In genomic region chr11:120307566-120308430, GRCm38 (mm10) we compare ENCODE assay signal across 8 mouse cellular contexts. TPM values are rescaled to one million over a fixed set of nuclear protein-coding genes. Genes with fewer than 3 reads are reported as not detected.
DNase-seq lines count a peak whose midpoint lies in the region; ATAC-seq and TF ChIP-seq lines count a peak whose summit lies in the region.

No protein-coding gene starts in this region.

- no peak overlapping the region for H3K27ac ChIP-seq in intestine, embryonic 15.5 days
- peak overlapping the region; percentile 8; the same call in 1 of the 2 replicates for H3K27ac ChIP-seq in midbrain, embryonic 11.5 days (ENCODE audit: low read depth, low read length)
- no peak overlapping the region for H3K27ac ChIP-seq in small intestine, adult 2 months (ENCODE audit: insufficient read depth, low read depth, low read length)

- no peaks in the 10 kb centered on the region for H3K27me3 ChIP-seq in intestine, embryonic 15.5 days (replicated peaks)
- H3K27me3 ChIP-seq in midbrain, embryonic 11.5 days (ENCODE audit: control insufficient read depth, insufficient read depth, low read length) = peaks cover 10% of the 10 kb centered on the region; the same call in 1 of the 2 replicates
- H3K27me3 ChIP-seq in small intestine, adult 2 months (ENCODE audit: control insufficient read depth, insufficient read depth, low read length) = peaks cover 2% of the 10 kb centered on the region; the same call in 1 of the 2 replicates

- 6% methylated on average over 19 of the region's 19 CpGs for WGBS in intestine, embryonic 15.5 days
- 7% methylated on average over 19 of the region's 19 CpGs for WGBS in midbrain, embryonic 11.5 days
- 6% methylated on average over 19 of the region's 19 CpGs for WGBS in small intestine, adult 2 months

- no peaks in the 10 kb centered on the region for H3K9me3 ChIP-seq in intestine, embryonic 15.5 days
- H3K9me3 ChIP-seq in midbrain, embryonic 11.5 days (ENCODE audit: control insufficient read depth, low read length) = no peaks in the 10 kb centered on the region

- H3K9ac ChIP-seq in intestine, embryonic 15.5 days = no peak overlapping the region
- no peak overlapping the region for H3K9ac ChIP-seq in midbrain, embryonic 11.5 days (ENCODE audit: low read length)

- H3K4me1 ChIP-seq in intestine, embryonic 15.5 days (replicated peaks) = peaks cover 49% of the 10 kb centered on the region
- H3K4me1 ChIP-seq in midbrain, embryonic 11.5 days (ENCODE audit: control insufficient read depth, insufficient read depth, low read length) = peaks cover 53% of the 10 kb centered on the region
- H3K4me1 ChIP-seq in small intestine, adult 2 months (ENCODE audit: control insufficient read depth, insufficient read depth, insufficient read length, low read length) = peaks cover 13% of the 10 kb centered on the region

- intact Hi-C loops in left cerebral cortex, postnatal 25 days (cut with DNase I) = loop anchor here (1.0 to 5.0 kb wide), 4 partner anchors 45 to 197 kb away; no protein-coding TSS in a partner anchor

- no peaks in the 10 kb centered on the region for H3K36me3 ChIP-seq in intestine, embryonic 15.5 days
- no peaks in the 10 kb centered on the region for H3K36me3 ChIP-seq in midbrain, embryonic 11.5 days (ENCODE audit: control insufficient read depth, insufficient read depth, low read length)
- no peaks in the 10 kb centered on the region for H3K36me3 ChIP-seq in small intestine, adult 2 months (ENCODE audit: control insufficient read depth, insufficient read depth, low read length)

- no peak for ATAC-seq in intestine, embryonic 15.5 days
- no peak for ATAC-seq in midbrain, embryonic 11.5 days (ENCODE audit: low FRiP score)
- no peak for ATAC-seq in erythroid progenitor cell, adult 5-6 weeks (replicated peaks; ENCODE audit: low FRiP score, poor library complexity, severe bottlenecking)

- peak; percentile 94 for TF ChIP-seq CTCF in small intestine, adult 2 months (IDR thresholded peaks at IDR 0.05; ENCODE audit: extremely low read depth, insufficient read length, insufficient replicate concordance, low read depth, low read length)

- DNase-seq in WW6 (ENCODE audit: low read depth, low spot score) = peak; percentile 84
- DNase-seq in cerebellum, postnatal 4 days (ENCODE audit: low spot score in 2 of 2) = peak; percentile 99
- peak; percentile 84 for DNase-seq in gastrocnemius, postnatal 25 days
- DNase-seq in left cerebral cortex, postnatal 25 days (ENCODE audit: low spot score in 2 of 2) = peak; percentile 96 to 97
- peak; percentile 100 for DNase-seq in midbrain, embryonic 11.5 days (ENCODE audit: low spot score, missing footprints)

- no peak for TF ChIP-seq POLR2A in small intestine, adult 2 months (IDR thresholded peaks at IDR 0.05; ENCODE audit: low read depth, low read length)

- peak overlapping the region; percentile 25; the same call in 1 of the 2 replicates for H3K4me2 ChIP-seq in intestine, embryonic 15.5 days (replicated peaks)
- peak overlapping the region; percentile 19; the same call in 1 of the 2 replicates for H3K4me2 ChIP-seq in midbrain, embryonic 11.5 days

- H3K4me3 ChIP-seq in intestine, embryonic 15.5 days (replicated peaks) = no peak overlapping the region
- H3K4me3 ChIP-seq in midbrain, embryonic 11.5 days (ENCODE audit: low read depth, low read length) = no peak overlapping the region
- no peak overlapping the region for H3K4me3 ChIP-seq in small intestine, adult 2 months (ENCODE audit: low read depth, low read length)

RNA-seq across cellular contexts. Expression of gene Actg1, which starts 40.5 kb away (rescaled TPM):
- total RNA-seq in gastrocnemius, postnatal 25 days (2021) = 100 to 1,000 TPM; 236 to 249 TPM
- 2,607 and 2,658 TPM in 2 replicates for polyA plus RNA-seq in intestine, embryonic 15.5 days (2015; fragmentation: Nextera tagmentation; extraction: Ambion mirVana)
- total RNA-seq in left cerebral cortex, postnatal 25 days (2021) = 1,000 to 10,000 TPM; 1,262 to 1,272 TPM
- polyA plus RNA-seq in midbrain, embryonic 11.5 days (2014; fragmentation: Nextera tagmentation; extraction: Ambion mirVana) = 2,965 and 3,081 TPM in 2 replicates
- polyA plus RNA-seq in small intestine, adult 2 months (2012; rRNA removed) = 927 and 1,318 TPM in 2 replicates
- 531 and 597 TPM in 2 replicates for total RNA-seq in erythroid progenitor cell, adult 5-6 weeks (2015; ENCODE audit: low replicate concordance)
- 282 and 330 TPM in 2 replicates for total RNA-seq in erythroid progenitor cell, adult 5-6 weeks (2017; ENCODE audit: low replicate concordance)

RNA-seq across cellular contexts. Expression of gene Fscn2, which starts 53.5 kb away (rescaled TPM):
- total RNA-seq in gastrocnemius, postnatal 25 days (2021) = under 1 TPM; 0.29 to 0.31 TPM
- polyA plus RNA-seq in intestine, embryonic 15.5 days (2015; fragmentation: Nextera tagmentation; extraction: Ambion mirVana) = 0.18 TPM in 1 of 2 replicates, not detected in the other
- total RNA-seq in left cerebral cortex, postnatal 25 days (2021) = under 1 TPM in 1 of 2 experiments, not detected in 1; 0.21 TPM
- polyA plus RNA-seq in midbrain, embryonic 11.5 days (2014; fragmentation: Nextera tagmentation; extraction: Ambion mirVana) = 1.4 TPM in 2 replicates
- not detected in 2 replicates for polyA plus RNA-seq in small intestine, adult 2 months (2012; rRNA removed)
- total RNA-seq in erythroid progenitor cell, adult 5-6 weeks (2015; ENCODE audit: low replicate concordance) = not detected in 2 replicates
- total RNA-seq in erythroid progenitor cell, adult 5-6 weeks (2017; ENCODE audit: low replicate concordance) = not detected in 2 replicates
